Mouse (Mus musculus) midbrain, embryonic 16.5 days (tissue): ENCODE results near the gene Erc1. TPM values are rescaled to one million over a fixed set of nuclear protein-coding genes. Genes with fewer than 3 reads are reported as not detected.
"Not testable (repeated sequence)": the region's sequence is repeated elsewhere in the genome, so short reads cannot be mapped to it uniquely, and the experiment has no call there.

Source experiments
- ATAC-seq: fragments of 200-750 bp; cut with Nextera tagmentation; 2 replicates; pipeline ENCODE4 v1.8.0; 2017; ENCODE audit warnings: moderate TSS enrichment
- H3K27ac ChIP-seq: fragments of 300-500 bp; sonication (generic); 2 replicates; pipeline ENCODE4 v1.5.1; 2014; ENCODE audit warnings: mild to moderate bottlenecking, low read length, mixed read lengths
- H3K27me3 ChIP-seq: fragments of 300-500 bp; sonication (generic); 2 replicates; pipeline ENCODE4 v1.6.1; 2014; ENCODE audit warnings: low read depth, low read length, mixed read lengths; ENCODE audit not compliant: control insufficient read depth, insufficient read depth
- H3K36me3 ChIP-seq: fragments of 300-500 bp; sonication (generic); 2 replicates; pipeline ENCODE4 v1.6.1; 2014; ENCODE audit warnings: mild to moderate bottlenecking, low read length, moderate library complexity, mixed read lengths; ENCODE audit not compliant: control insufficient read depth, insufficient read depth
- H3K4me1 ChIP-seq: fragments of 300-500 bp; sonication (generic); 2 replicates; pipeline ENCODE4 v1.6.1; 2014; ENCODE audit warnings: mild to moderate bottlenecking, low read length, mixed read lengths; ENCODE audit not compliant: control insufficient read depth, insufficient read depth
- H3K4me2 ChIP-seq: fragments of 300-500 bp; sonication (generic); 2 replicates; pipeline ENCODE4 v1.6.1; 2014; ENCODE audit warnings: mild to moderate bottlenecking, low read length, mixed read lengths
- H3K4me3 ChIP-seq: fragments of 300-500 bp; sonication (generic); 2 replicates; pipeline ENCODE4 v1.5.1; 2014; ENCODE audit warnings: low read depth, mild to moderate bottlenecking, low read length, moderate library complexity, mixed read lengths
- H3K9ac ChIP-seq: fragments of 300-500 bp; sonication (generic); 2 replicates; pipeline ENCODE4 v1.6.1; 2014; ENCODE audit warnings: low read depth, low read length, mixed read lengths
- H3K9me3 ChIP-seq: fragments of 300-500 bp; sonication (generic); replicated peaks from 2 replicates; pipeline ENCODE4 v1.6.1; 2014; ENCODE audit warnings: mild to moderate bottlenecking, low read length, mixed read lengths; ENCODE audit not compliant: control insufficient read depth, poor library complexity, severe bottlenecking
- WGBS: fragments of 180-500 bp; shearing (Covaris S2); extraction: QIAGEN DNeasy Blood & Tissue Kit; methylation state at CpG from one replicate; pipeline ENCODE4 v1.1.7; 2014; 5-methylcytosine and 5-hydroxymethylcytosine counted together
- polyA plus RNA-seq: library from polyadenylated mRNA; unstranded; fragments of >200 nt; fragmentation: Nextera tagmentation; extraction: Ambion mirVana; gene quantifications from 2 replicates; pipeline ENCODE4 v1.2.1, GENCODE M21; 2015

The Erc1 gene
- polyA plus RNA-seq, 1 experiment from 2014 or later, result 47.9 TPM

- H3K4me2 ChIP-seq, result no peak overlapping the region
- no peak overlapping the region for H3K27ac ChIP-seq
- no peak for ATAC-seq
- H3K36me3 ChIP-seq, result 0 out of 2 replicates have a peak, but pooled peaks cover 3% of the 10 kb centered on the region
- 95% methylated on average over 4 of the region's 4 CpGs for WGBS
- no peak overlapping the region for H3K4me3 ChIP-seq
- H3K4me1 ChIP-seq, result peaks cover 5% of the 10 kb centered on the region; the same call in 1 of the 2 replicates
- H3K9ac ChIP-seq, result no peak overlapping the region
- H3K27me3 ChIP-seq, result no peaks in the 10 kb centered on the region
- H3K9me3 ChIP-seq, result no peaks in the 10 kb centered on the region
Observed at GRCm38 (mm10) chr6:119818541-119818940, 29.4 kb downstream of the Erc1 start.

DNA sequence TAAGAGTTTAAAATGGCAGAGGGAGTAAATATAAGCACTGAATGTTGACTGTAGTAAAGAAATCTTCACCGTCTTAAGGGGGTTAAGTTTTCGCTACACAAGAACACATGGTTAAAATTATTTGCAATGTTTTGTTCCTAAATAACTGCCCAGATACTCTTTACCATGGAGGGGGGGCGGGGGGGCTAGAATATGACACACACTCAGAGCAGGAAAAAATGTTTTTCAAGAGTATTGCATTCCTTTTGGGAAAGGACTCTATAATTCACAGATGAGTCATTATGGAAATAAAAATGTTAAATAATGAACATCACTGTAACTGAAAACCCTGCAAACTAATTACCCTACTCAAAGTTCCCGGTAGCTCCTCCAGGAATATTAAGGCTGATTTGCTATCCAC is 32.5 kb downstream of the Erc1 start:
- Histone ChIP-seq H3K27ac (no peak overlapping the region), H3K4me1 (no peaks in the 10 kb centered on the region), H3K4me3 (no peak overlapping the region), H3K36me3 (0 out of 2 replicates have a peak, but pooled peaks cover 2% of the 10 kb centered on the region), H3K9me3 (no peaks in the 10 kb centered on the region), H3K27me3 (no peaks in the 10 kb centered on the region), H3K9ac (no peak overlapping the region), H3K4me2 (no peak overlapping the region)
- 83% methylated on average over 4 of the region's 4 CpGs for WGBS
- ATAC-seq, result no peak

GRCm38 (mm10) chr6:119813055-119813454 is 34.9 kb downstream of the Erc1 start:
- not testable (repeated sequence) for H3K4me1 ChIP-seq, ATAC-seq, H3K4me2 ChIP-seq, H3K9me3 ChIP-seq, H3K36me3 ChIP-seq, H3K27me3 ChIP-seq, H3K4me3 ChIP-seq, H3K27ac ChIP-seq, H3K9ac ChIP-seq

DNA sequence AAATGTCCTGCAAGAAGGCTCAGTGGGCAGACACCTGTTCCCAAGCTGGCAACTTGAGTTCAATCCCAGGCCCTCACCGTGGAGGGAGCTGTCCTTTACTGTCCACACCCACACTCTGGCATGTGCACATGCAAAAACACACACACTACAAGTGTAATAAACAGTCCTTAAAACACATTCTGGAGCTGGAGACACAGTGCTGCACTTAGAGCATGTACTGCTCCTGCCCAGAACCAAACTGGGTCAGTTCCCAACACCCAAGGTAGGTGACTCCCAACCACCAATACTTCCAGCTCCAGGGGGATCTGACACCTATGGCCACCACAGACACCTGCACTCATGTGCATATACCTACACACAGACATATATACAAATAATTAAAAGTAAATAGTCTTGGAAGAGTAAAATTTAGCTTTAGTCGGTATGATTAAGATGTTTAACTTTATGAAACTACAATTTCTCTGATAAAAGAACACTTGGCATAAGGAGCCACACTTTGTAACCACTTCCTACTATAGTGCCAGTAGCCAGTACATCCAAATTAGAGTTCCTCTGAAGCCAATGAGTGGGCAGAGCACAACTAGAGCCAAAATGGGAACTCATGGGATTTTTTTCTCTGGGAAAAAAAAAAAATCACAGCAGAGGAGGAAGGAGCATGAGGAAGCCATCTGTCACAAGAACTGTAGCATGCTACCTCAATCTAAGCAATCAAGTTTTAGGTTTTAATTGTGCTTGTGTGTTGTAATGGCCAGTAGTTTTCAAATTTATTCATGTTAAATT is 39.1 kb downstream of the Erc1 start:
- Histone ChIP-seq H3K36me3 (no peaks in the 10 kb centered on the region), H3K4me1 (no peaks in the 10 kb centered on the region), H3K27ac (no peak overlapping the region), H3K9me3 (no peaks in the 10 kb centered on the region), H3K4me2 (no peak overlapping the region), H3K27me3 (no peaks in the 10 kb centered on the region), H3K4me3 (no peak overlapping the region), H3K9ac (no peak overlapping the region)
- 86% methylated on average over 2 of the region's 2 CpGs for WGBS
- ATAC-seq, result no peak

DNA sequence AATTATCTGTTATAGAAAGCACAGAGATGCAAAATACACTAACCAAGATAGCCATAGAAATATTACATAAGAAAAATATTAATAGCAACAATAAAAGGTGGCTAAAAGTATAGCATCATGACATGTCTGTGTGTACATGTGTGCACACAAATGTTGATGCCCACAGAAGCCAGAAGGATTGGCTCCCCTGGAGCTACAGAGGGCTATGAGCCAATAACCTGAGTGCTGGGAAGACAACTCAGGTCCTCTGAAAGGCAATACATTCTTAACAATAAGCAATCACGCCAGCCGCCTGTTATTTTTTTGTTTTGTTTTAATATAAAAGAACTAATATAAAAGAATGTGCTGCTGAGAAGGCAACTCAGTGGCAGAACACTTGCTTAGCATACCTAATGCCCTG is 44.7 kb downstream of the Erc1 start:
- Histone ChIP-seq H3K27me3 (no peaks in the 10 kb centered on the region), H3K4me3 (no peak overlapping the region), H3K4me2 (no peak overlapping the region), H3K9me3 (no peaks in the 10 kb centered on the region), H3K27ac (no peak overlapping the region), H3K9ac (no peak overlapping the region), H3K4me1 (no peaks in the 10 kb centered on the region), H3K36me3 (no peaks in the 10 kb centered on the region)
- WGBS, result 67% methylated on average over 2 of the region's 2 CpGs
- ATAC-seq, result no peak

- Histone ChIP-seq H3K9ac (no peak overlapping the region), H3K27ac (no peak overlapping the region), H3K9me3 (no peaks in the 10 kb centered on the region), H3K4me3 (no peak overlapping the region), H3K36me3 (peaks cover 2% of the 10 kb centered on the region; the same call in 1 of the 2 replicates), H3K4me1 (no peaks in the 10 kb centered on the region), H3K27me3 (no peaks in the 10 kb centered on the region), H3K4me2 (no peak overlapping the region)
- 87% methylated on average over 12 of the region's 12 CpGs for WGBS
- no peak for ATAC-seq
Observed at GRCm38 (mm10) chr6:119796911-119797486, 51.0 kb downstream of the Erc1 start.

- Histone ChIP-seq H3K27ac (no peak overlapping the region), H3K4me3 (no peak overlapping the region), H3K4me1 (no peaks in the 10 kb centered on the region), H3K36me3 (peaks cover 2% of the 10 kb centered on the region; the same call in 1 of the 2 replicates), H3K9me3 (no peaks in the 10 kb centered on the region), H3K9ac (no peak overlapping the region), H3K27me3 (no peaks in the 10 kb centered on the region), H3K4me2 (no peak overlapping the region)
- WGBS, result 89% methylated on average over 5 of the region's 5 CpGs
- ATAC-seq, result no peak
Observed at GRCm38 (mm10) chr6:119796291-119796690, 51.7 kb downstream of the Erc1 start.

- Histone ChIP-seq H3K27me3 (no peaks in the 10 kb centered on the region), H3K9ac (no peak overlapping the region), H3K4me1 (no peaks in the 10 kb centered on the region), H3K4me3 (no peak overlapping the region), H3K27ac (no peak overlapping the region), H3K36me3 (peaks cover 2% of the 10 kb centered on the region; the same call in 1 of the 2 replicates), H3K9me3 (no peaks in the 10 kb centered on the region), H3K4me2 (no peak overlapping the region)
- 38% methylated on average over 2 of the region's 2 CpGs for WGBS
- ATAC-seq, result no peak
Observed at GRCm38 (mm10) chr6:119792562-119792961, 55.4 kb downstream of the Erc1 start.

GRCm38 (mm10) chr6:119782416-119782815 is 65.6 kb downstream of the Erc1 start:
- 98% methylated on average over 2 of the region's 2 CpGs for WGBS
- Histone ChIP-seq H3K27ac (no peak overlapping the region), H3K4me3 (no peak overlapping the region), H3K4me2 (no peak overlapping the region), H3K36me3 (no peaks in the 10 kb centered on the region), H3K27me3 (no peaks in the 10 kb centered on the region), H3K9me3 (no peaks in the 10 kb centered on the region), H3K9ac (no peak overlapping the region), H3K4me1 (no peaks in the 10 kb centered on the region)
- ATAC-seq, result no peak
